ENCODE assay signal across 10 mouse cellular contexts in the genomic region with DNA sequence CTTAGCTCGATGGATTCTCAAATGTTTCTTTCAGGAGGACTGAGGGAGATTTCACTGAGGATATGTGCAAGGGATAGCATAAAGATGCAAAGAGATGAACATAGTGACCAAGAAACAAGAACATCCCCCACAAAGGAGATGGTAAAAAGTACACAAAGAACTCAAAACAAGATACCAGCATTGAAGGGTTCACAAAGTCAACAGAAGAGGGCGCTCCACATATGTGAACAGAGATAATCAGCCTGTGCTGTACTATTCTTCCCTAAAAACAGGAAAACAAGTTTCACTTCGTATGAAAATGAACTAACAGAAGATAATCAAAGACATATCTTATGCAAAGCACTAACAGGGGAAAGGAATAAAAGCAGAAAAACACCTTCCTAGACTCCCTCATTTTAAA. TPM values are rescaled to one million over a fixed set of nuclear protein-coding genes. Genes with fewer than 3 reads are reported as not detected.
DNase-seq lines count a peak whose midpoint lies in the region; ATAC-seq and TF ChIP-seq lines count a peak whose summit lies in the region.
"Had no signal": no experiment of that assay in that cellular context is flagged by ENCODE, and none has a peak within 500 bp of the region (broad histone marks: within the 10 kb centered on the region; RNA-seq: fewer than 3 reads in every experiment).

No protein-coding gene starts in this region.

- peak; percentile 62 for DNase-seq in hindbrain, postnatal 0 days (ENCODE audit: low spot score)
- DNase-seq in hindbrain, embryonic 10.5 days (ENCODE audit: low spot score) = no peak
- peak; percentile 63 for DNase-seq in adipocyte (ENCODE audit: low spot score)
- peak; percentile 46 for DNase-seq in lung, postnatal 10 days
- DNase-seq in thymus, postnatal 4 days = peak; percentile 46

- no peak overlapping the region for H3K4me2 ChIP-seq in hindbrain, postnatal 0 days (ENCODE audit: low read depth, low read length)
- H3K4me2 ChIP-seq: embryonic facial prominence, embryonic 15.5 days; limb, embryonic 13.5 days had no signal

- peak; percentile 67 for TF ChIP-seq CTCF in hindbrain, postnatal 0 days (IDR thresholded peaks at IDR 0.05; ENCODE audit: low read depth)
- TF ChIP-seq CTCF in E14TG2a.4 (conservative IDR thresholded peaks at IDR 0.05; ENCODE audit: low read length) = peak; percentile 42

- H3K36me3 ChIP-seq in hindbrain, postnatal 0 days (ENCODE audit: insufficient read depth, low read length) = no peaks in the 10 kb centered on the region
- H3K36me3 ChIP-seq in hindbrain, embryonic 10.5 days = no peaks in the 10 kb centered on the region
- no peaks in the 10 kb centered on the region for H3K36me3 ChIP-seq in E14TG2a.4 (ENCODE audit: insufficient read depth, low read length)
- H3K36me3 ChIP-seq: embryonic facial prominence, embryonic 15.5 days; limb, embryonic 13.5 days had no signal

- no peak overlapping the region for H3K4me3 ChIP-seq in hindbrain, postnatal 0 days (ENCODE audit: low read length)
- H3K4me3 ChIP-seq in hindbrain, embryonic 10.5 days = no peak overlapping the region
- H3K4me3 ChIP-seq in E14TG2a.4 (replicated peaks; ENCODE audit: low read length) = no peak overlapping the region
- H3K4me3 ChIP-seq: embryonic facial prominence, embryonic 15.5 days; limb, embryonic 13.5 days had no signal

- no peaks in the 10 kb centered on the region for H3K27me3 ChIP-seq in hindbrain, postnatal 0 days (ENCODE audit: insufficient read depth, low read length)
- no peaks in the 10 kb centered on the region for H3K27me3 ChIP-seq in hindbrain, embryonic 10.5 days (ENCODE audit: insufficient read depth, poor library complexity, severe bottlenecking)
- no peaks in the 10 kb centered on the region for H3K27me3 ChIP-seq in E14TG2a.4 (ENCODE audit: insufficient read depth, low read length)
- H3K27me3 ChIP-seq: embryonic facial prominence, embryonic 15.5 days; limb, embryonic 13.5 days had no signal

- no peaks in the 10 kb centered on the region for H3K9me3 ChIP-seq in hindbrain, postnatal 0 days (ENCODE audit: low read length)
- H3K9me3 ChIP-seq in hindbrain, embryonic 10.5 days = no peaks in the 10 kb centered on the region
- no peaks in the 10 kb centered on the region for H3K9me3 ChIP-seq in E14TG2a.4 (ENCODE audit: low read length)
- H3K9me3 ChIP-seq: embryonic facial prominence, embryonic 15.5 days; limb, embryonic 13.5 days had no signal

- ATAC-seq in hindbrain, postnatal 0 days = no peak
- ATAC-seq in granulocyte monocyte progenitor cell, adult 5-6 weeks (replicated peaks; ENCODE audit: poor library complexity, severe bottlenecking) = peak; percentile 55

- no peak overlapping the region for H3K27ac ChIP-seq in hindbrain, postnatal 0 days
- H3K27ac ChIP-seq in hindbrain, embryonic 10.5 days = no peak overlapping the region
- H3K27ac ChIP-seq: embryonic facial prominence, embryonic 15.5 days; limb, embryonic 13.5 days had no signal

- no peaks in the 10 kb centered on the region for H3K4me1 ChIP-seq in hindbrain, postnatal 0 days (ENCODE audit: insufficient read depth, low read length)
- H3K4me1 ChIP-seq in hindbrain, embryonic 10.5 days (replicated peaks) = no peaks in the 10 kb centered on the region
- no peaks in the 10 kb centered on the region for H3K4me1 ChIP-seq in E14TG2a.4 (replicated peaks; ENCODE audit: low read depth, low read length)
- H3K4me1 ChIP-seq: embryonic facial prominence, embryonic 15.5 days; limb, embryonic 13.5 days had no signal

- 39% methylated on average over 3 of the region's 3 CpGs for WGBS in hindbrain, postnatal 0 days
- 45% methylated on average over 3 of the region's 3 CpGs for WGBS in hindbrain, embryonic 10.5 days

- H3K9ac ChIP-seq in hindbrain, postnatal 0 days (replicated peaks; ENCODE audit: low read length) = no peak overlapping the region
- H3K9ac ChIP-seq: embryonic facial prominence, embryonic 15.5 days; limb, embryonic 13.5 days had no signal

RNA-seq across cellular contexts. Expression of a gene that starts 19.7 kb away (rescaled TPM):
- not detected in 2 replicates for total RNA-seq in hindbrain, postnatal 0 days (2014; rRNA removed)
- not detected in 2 replicates for polyA plus RNA-seq in hindbrain, postnatal 0 days (2015; fragmentation: Nextera tagmentation; extraction: Ambion mirVana)
- polyA plus RNA-seq in hindbrain, embryonic 10.5 days (2016; fragmentation: Nextera tagmentation; extraction: Ambion mirVana) = not detected in 2 replicates
- total RNA-seq in granulocyte monocyte progenitor cell, adult 5-6 weeks (2014; fragmentation: Nextera tagmentation) = not detected in 2 replicates
- total RNA-seq in granulocyte monocyte progenitor cell, adult 5-6 weeks (2017) = not detected in 2 replicates
- polyA plus RNA-seq: embryonic facial prominence, embryonic 15.5 days; spleen, adult 2 months had no signal

RNA-seq across cellular contexts. Expression of a gene that starts 19.7 kb away (rescaled TPM):
- total RNA-seq in hindbrain, postnatal 0 days (2014; rRNA removed) = not detected in 2 replicates
- not detected in 2 replicates for polyA plus RNA-seq in hindbrain, postnatal 0 days (2015; fragmentation: Nextera tagmentation; extraction: Ambion mirVana)
- not detected in 2 replicates for polyA plus RNA-seq in hindbrain, embryonic 10.5 days (2016; fragmentation: Nextera tagmentation; extraction: Ambion mirVana)
- total RNA-seq in granulocyte monocyte progenitor cell, adult 5-6 weeks (2014; fragmentation: Nextera tagmentation) = not detected in 2 replicates
- total RNA-seq in granulocyte monocyte progenitor cell, adult 5-6 weeks (2017) = not detected in 2 replicates
- polyA plus RNA-seq: embryonic facial prominence, embryonic 15.5 days; limb, embryonic 13.5 days; spleen, adult 2 months had no signal

RNA-seq across cellular contexts. Expression of a gene that starts 24.1 kb away (rescaled TPM):
- not detected in 2 replicates for total RNA-seq in hindbrain, postnatal 0 days (2014; rRNA removed)
- polyA plus RNA-seq in hindbrain, postnatal 0 days (2015; fragmentation: Nextera tagmentation; extraction: Ambion mirVana) = not detected in 2 replicates
- not detected in 2 replicates for polyA plus RNA-seq in hindbrain, embryonic 10.5 days (2016; fragmentation: Nextera tagmentation; extraction: Ambion mirVana)
- not detected in 2 replicates for total RNA-seq in granulocyte monocyte progenitor cell, adult 5-6 weeks (2014; fragmentation: Nextera tagmentation)
- total RNA-seq in granulocyte monocyte progenitor cell, adult 5-6 weeks (2017) = not detected in 2 replicates
- polyA plus RNA-seq: embryonic facial prominence, embryonic 15.5 days; limb, embryonic 13.5 days; spleen, adult 2 months had no signal

RNA-seq across cellular contexts. Expression of a gene that starts 29.9 kb away (rescaled TPM):
- 35.8 and 40.2 TPM in 2 replicates for total RNA-seq in hindbrain, postnatal 0 days (2014; rRNA removed)
- 5.3 and 5.5 TPM in 2 replicates for polyA plus RNA-seq in hindbrain, postnatal 0 days (2015; fragmentation: Nextera tagmentation; extraction: Ambion mirVana)
- polyA plus RNA-seq in hindbrain, embryonic 10.5 days (2016; fragmentation: Nextera tagmentation; extraction: Ambion mirVana) = 12.6 and 13.4 TPM in 2 replicates
- 8.5 and 11.9 TPM in 2 replicates for total RNA-seq in granulocyte monocyte progenitor cell, adult 5-6 weeks (2014; fragmentation: Nextera tagmentation)
- 7.9 and 8.1 TPM in 2 replicates for total RNA-seq in granulocyte monocyte progenitor cell, adult 5-6 weeks (2017)

RNA-seq across cellular contexts. Expression of a gene that starts 47.3 kb away (rescaled TPM):
- total RNA-seq in hindbrain, postnatal 0 days (2014; rRNA removed) = not detected in 2 replicates
- polyA plus RNA-seq in hindbrain, postnatal 0 days (2015; fragmentation: Nextera tagmentation; extraction: Ambion mirVana) = 0.15 and 0.59 TPM in 2 replicates
- 0.20 and 0.30 TPM in 2 replicates for polyA plus RNA-seq in hindbrain, embryonic 10.5 days (2016; fragmentation: Nextera tagmentation; extraction: Ambion mirVana)
- not detected in 2 replicates for total RNA-seq in granulocyte monocyte progenitor cell, adult 5-6 weeks (2014; fragmentation: Nextera tagmentation)
- not detected in 2 replicates for total RNA-seq in granulocyte monocyte progenitor cell, adult 5-6 weeks (2017)
- polyA plus RNA-seq: embryonic facial prominence, embryonic 15.5 days; spleen, adult 2 months had no signal
